Mouse (Mus musculus): ENCODE measurements at regions not wholly inside any gene's neighbourhood (a gene's known extent, or its start where the extent isn't known, plus 50 kb on each side); places are given as distances from the start of the nearest gene placed in this dataset.

DNA sequence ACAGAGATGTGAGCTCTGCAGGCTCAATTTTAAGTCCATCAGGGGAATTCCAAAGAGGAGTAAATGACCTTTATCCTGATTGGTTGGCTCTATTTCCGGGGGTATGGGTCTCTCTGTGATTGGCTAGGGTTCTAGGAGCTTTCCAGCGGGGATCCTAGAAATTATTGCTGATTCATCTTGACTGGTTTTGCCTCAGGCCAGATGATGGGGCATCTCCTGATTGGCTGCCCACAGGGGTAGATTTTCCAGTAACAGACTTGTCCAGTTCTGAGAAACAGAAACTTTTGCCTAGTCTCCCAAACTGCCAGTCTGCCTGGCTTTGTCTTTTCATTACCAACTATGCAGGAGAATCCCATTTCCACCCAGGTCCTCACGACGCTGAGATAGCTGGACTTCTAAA lies 301.3 kb downstream of the Ins1 start:
- no peak for DNase-seq (ENCODE audit: low read depth, low spot score)

- DNase-seq (ENCODE audit: low read depth, low spot score), result no peak
These were observed 270.7 kb downstream of the Ins1 start for GRCm38 (mm10) chr19:52534758-52535157.

- no peak for DNase-seq (ENCODE audit: low read depth, low spot score)
These were observed 261.4 kb downstream of the Ins1 start for GRCm38 (mm10) chr19:52525509-52525908.

GRCm38 (mm10) chr19:52503331-52503730 lies 239.2 kb downstream of the Ins1 start:
- DNase-seq (ENCODE audit: low read depth, low spot score), result no peak
